Mouse (Mus musculus): ENCODE measurements around the gene Urod. TPM values are rescaled to one million over a fixed set of nuclear protein-coding genes. Genes with fewer than 3 reads are reported as not detected.

Gene Urod
- polyA plus RNA-seq (2012; rRNA removed) = 107 and 109 TPM in 2 replicates

GRCm38 (mm10) chr4:116993672-116994621, at the start of gene Urod:
TSS of gene Urod (minus strand) at chr4:116994413.
- H3K4me1 ChIP-seq (ENCODE audit: control insufficient read depth, insufficient read depth, low read length) = peaks cover 22% of the 10 kb centered on the region
- under 1% methylated on average over 38 of the region's 38 CpGs for WGBS
- peak within 1 kb of the TSS; percentile 64 for H3K27ac ChIP-seq (ENCODE audit: insufficient read depth, low read length)
- peak within 1 kb of the TSS; percentile 90 for H3K4me3 ChIP-seq (replicated peaks; ENCODE audit: insufficient read depth, low read depth, low read length)
- peak; percentile 95 to 96 for DNase-seq
- no peaks in the 10 kb centered on the region for H3K27me3 ChIP-seq (ENCODE audit: control insufficient read depth, insufficient read depth, low read length)
- no peak for TF ChIP-seq CTCF (IDR thresholded peaks at IDR 0.05; ENCODE audit: borderline replicate concordance, insufficient read depth, low read depth, low read length)
- peak; percentile 70; the same call in 1 of the 2 replicates for TF ChIP-seq POLR2A (IDR thresholded peaks at IDR 0.05; ENCODE audit: borderline replicate concordance, insufficient read depth, low read length)

GRCm38 (mm10) chr4:117041283-117041721, 47.1 kb upstream of the Urod start:
- peak overlapping the region; percentile 69; the same call in 1 of the 2 replicates for H3K27ac ChIP-seq (ENCODE audit: insufficient read depth, low read length)
- H3K4me1 ChIP-seq (ENCODE audit: control insufficient read depth, insufficient read depth, low read length) = peaks cover 4% of the 10 kb centered on the region; the same call in 1 of the 2 replicates
- DNase-seq = peak; percentile 29 to 42
- no peaks in the 10 kb centered on the region for H3K27me3 ChIP-seq (ENCODE audit: control insufficient read depth, insufficient read depth, low read length)
- TF ChIP-seq POLR2A (IDR thresholded peaks at IDR 0.05; ENCODE audit: borderline replicate concordance, insufficient read depth, low read length) (no peak), CTCF (IDR thresholded peaks at IDR 0.05; ENCODE audit: borderline replicate concordance, insufficient read depth, low read depth, low read length) (no peak)
- 23% methylated on average over 4 of the region's 4 CpGs for WGBS
- no peak overlapping the region for H3K4me3 ChIP-seq (replicated peaks; ENCODE audit: insufficient read depth, low read depth, low read length)

GRCm38 (mm10) chr4:117040791-117041190, 46.6 kb upstream of the Urod start:
- WGBS = 18% methylated on average over 1 of the region's 1 CpGs

GRCm38 (mm10) chr4:117039925-117040687, 45.9 kb upstream of the Urod start:
- H3K27ac ChIP-seq (ENCODE audit: insufficient read depth, low read length) = no peak overlapping the region; the same call in 1 of the 2 replicates
- peak; percentile 37 to 41 for DNase-seq
- peaks cover 4% of the 10 kb centered on the region; the same call in 1 of the 2 replicates for H3K4me1 ChIP-seq (ENCODE audit: control insufficient read depth, insufficient read depth, low read length)
- H3K4me3 ChIP-seq (replicated peaks; ENCODE audit: insufficient read depth, low read depth, low read length) = no peak overlapping the region
- 12% methylated on average over 9 of the region's 9 CpGs for WGBS
- no peak for TF ChIP-seq POLR2A (IDR thresholded peaks at IDR 0.05; ENCODE audit: borderline replicate concordance, insufficient read depth, low read length)
- no peak for TF ChIP-seq CTCF (IDR thresholded peaks at IDR 0.05; ENCODE audit: borderline replicate concordance, insufficient read depth, low read depth, low read length)
- no peaks in the 10 kb centered on the region for H3K27me3 ChIP-seq (ENCODE audit: control insufficient read depth, insufficient read depth, low read length)

More at GRCm38 (mm10) chr4:117040791-117041190, 46.6 kb upstream of the Urod start:
- peak in 1 of 2 experiments; percentile 13 for DNase-seq
- H3K4me3 ChIP-seq (replicated peaks; ENCODE audit: insufficient read depth, low read depth, low read length) = no peak overlapping the region
- no peak overlapping the region; the same call in 1 of the 2 replicates for H3K27ac ChIP-seq (ENCODE audit: insufficient read depth, low read length)
- no peak for TF ChIP-seq CTCF (IDR thresholded peaks at IDR 0.05; ENCODE audit: borderline replicate concordance, insufficient read depth, low read depth, low read length)
- TF ChIP-seq POLR2A (IDR thresholded peaks at IDR 0.05; ENCODE audit: borderline replicate concordance, insufficient read depth, low read length) = no peak
- H3K27me3 ChIP-seq (ENCODE audit: control insufficient read depth, insufficient read depth, low read length) = no peaks in the 10 kb centered on the region
- H3K4me1 ChIP-seq (ENCODE audit: control insufficient read depth, insufficient read depth, low read length) = peaks cover 4% of the 10 kb centered on the region; the same call in 1 of the 2 replicates

- TF ChIP-seq CTCF (IDR thresholded peaks at IDR 0.05; ENCODE audit: borderline replicate concordance, insufficient read depth, low read depth, low read length) (no peak), POLR2A (IDR thresholded peaks at IDR 0.05; ENCODE audit: borderline replicate concordance, insufficient read depth, low read length) (no peak)
- no peak for DNase-seq
- Histone ChIP-seq H3K27me3 (ENCODE audit: control insufficient read depth, insufficient read depth, low read length) (no peaks in the 10 kb centered on the region), H3K27ac (ENCODE audit: insufficient read depth, low read length) (no peak overlapping the region), H3K4me1 (ENCODE audit: control insufficient read depth, insufficient read depth, low read length) (no peaks in the 10 kb centered on the region), H3K4me3 (replicated peaks; ENCODE audit: insufficient read depth, low read depth, low read length) (no peak overlapping the region)
- 97% methylated on average over 1 of the region's 1 CpGs for WGBS
Observed at GRCm38 (mm10) chr4:117031105-117031504, 36.9 kb upstream of the Urod start.

GRCm38 (mm10) chr4:117023469-117023868, 29.3 kb upstream of the Urod start:
- 98% methylated on average over 4 of the region's 4 CpGs for WGBS
- TF ChIP-seq CTCF (IDR thresholded peaks at IDR 0.05; ENCODE audit: borderline replicate concordance, insufficient read depth, low read depth, low read length) (no peak), POLR2A (IDR thresholded peaks at IDR 0.05; ENCODE audit: borderline replicate concordance, insufficient read depth, low read length) (no peak)
- DNase-seq = no peak
- Histone ChIP-seq H3K27ac (ENCODE audit: insufficient read depth, low read length) (no peak overlapping the region), H3K4me1 (ENCODE audit: control insufficient read depth, insufficient read depth, low read length) (peaks cover 4% of the 10 kb centered on the region; the same call in 1 of the 2 replicates), H3K27me3 (ENCODE audit: control insufficient read depth, insufficient read depth, low read length) (no peaks in the 10 kb centered on the region), H3K4me3 (replicated peaks; ENCODE audit: insufficient read depth, low read depth, low read length) (no peak overlapping the region)
